Mouse (Mus musculus) forebrain, embryonic 12.5 days (tissue): ENCODE results near the gene Tmem30a. TPM values are rescaled to one million over a fixed set of nuclear protein-coding genes. Genes with fewer than 3 reads are reported as not detected.

Source experiments
- ATAC-seq: fragments of 200-750 bp; cut with Nextera tagmentation; 2 replicates; pipeline ENCODE4 v1.8.0; 2017; ENCODE audit warnings: moderate TSS enrichment; ENCODE audit not compliant: low FRiP score
- H3K27ac ChIP-seq: fragments of 300-500 bp; sonication (generic); 2 replicates; pipeline ENCODE4 v1.5.1; 2016; ENCODE audit warnings: mild to moderate bottlenecking
- H3K27me3 ChIP-seq: fragments of 300-500 bp; sonication (generic); 2 replicates; pipeline ENCODE4 v1.6.1; 2016; ENCODE audit warnings: mild to moderate bottlenecking
- H3K36me3 ChIP-seq: fragments of 300-500 bp; sonication (generic); replicated peaks from 2 replicates; pipeline ENCODE4 v1.6.1; 2016; ENCODE audit warnings: mild to moderate bottlenecking
- H3K4me1 ChIP-seq: fragments of 300-500 bp; sonication (generic); 2 replicates; pipeline ENCODE4 v1.6.1; 2016
- H3K4me2 ChIP-seq: fragments of 300-500 bp; sonication (generic); 2 replicates; pipeline ENCODE4 v1.6.1; 2016; ENCODE audit warnings: mild to moderate bottlenecking, moderate library complexity
- H3K4me3 ChIP-seq: fragments of 300-500 bp; sonication (generic); replicated peaks from 2 replicates; pipeline ENCODE4 v1.5.1; 2016; ENCODE audit warnings: mild to moderate bottlenecking
- H3K9ac ChIP-seq: fragments of 300-500 bp; sonication (generic); 2 replicates; pipeline ENCODE4 v1.6.1; 2016; ENCODE audit warnings: mild to moderate bottlenecking
- H3K9me3 ChIP-seq: fragments of 300-500 bp; sonication (generic); 2 replicates; pipeline ENCODE4 v1.6.1; 2016
- WGBS: fragments of 180-500 bp; shearing (Covaris S2); methylation state at CpG from one replicate; pipeline ENCODE4 v1.1.7; 2016; 5-methylcytosine and 5-hydroxymethylcytosine counted together
- polyA plus RNA-seq: library from polyadenylated mRNA; unstranded; fragments of >200 nt; fragmentation: Nextera tagmentation; extraction: Ambion mirVana; gene quantifications from 2 replicates; pipeline ENCODE4 v1.2.1, GENCODE M21; 2016

Gene Tmem30a
- 87.5 and 88.1 TPM in 2 replicates for polyA plus RNA-seq

DNA sequence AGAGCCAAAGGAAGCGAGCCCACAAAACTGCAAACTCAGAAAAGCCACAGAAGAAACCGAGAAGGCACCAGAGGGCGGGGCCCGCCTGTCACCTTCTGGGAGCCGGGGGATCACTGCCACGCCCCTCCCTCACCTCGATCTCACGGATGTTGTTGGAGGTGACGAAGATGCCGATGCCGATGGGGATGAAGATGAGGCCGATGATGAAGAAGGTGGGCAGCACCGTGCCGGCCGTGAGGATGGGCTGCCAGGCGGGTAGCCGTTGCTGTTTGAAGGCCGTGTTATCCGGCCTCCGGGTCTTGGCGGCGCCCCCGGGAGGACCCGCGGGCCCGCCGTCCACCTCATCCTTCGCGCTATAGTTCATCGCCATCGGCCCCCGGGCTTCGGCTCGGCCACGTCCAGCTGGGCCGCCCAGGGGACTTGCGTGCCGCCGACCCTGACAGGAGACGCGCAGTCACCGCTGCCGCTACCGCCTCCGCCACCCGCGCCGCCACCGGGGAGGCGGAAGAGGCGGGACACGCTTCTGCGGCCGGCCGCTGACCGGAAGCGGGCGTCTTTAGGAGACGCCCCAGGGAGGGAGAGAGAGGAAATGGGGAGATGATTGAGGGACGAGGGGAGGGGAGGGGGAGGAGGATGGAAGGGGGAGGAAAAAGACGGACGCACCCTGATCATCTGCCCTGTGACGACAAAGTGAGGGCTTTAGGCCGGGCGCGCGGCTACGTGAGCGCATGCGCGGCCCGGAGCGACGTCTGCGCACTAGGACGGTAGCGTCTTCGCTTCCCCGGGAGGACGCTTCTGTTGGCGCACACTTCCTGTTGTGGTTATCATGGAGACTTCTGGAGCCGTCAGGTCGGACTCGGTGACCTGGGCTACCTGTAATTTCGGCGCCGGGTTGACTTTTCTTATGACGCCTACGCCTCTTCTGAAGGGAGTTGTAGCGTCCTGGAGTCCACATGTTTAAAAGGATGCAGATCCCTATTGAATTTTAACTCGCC, at the start of gene Tmem30a:
Gene Tmem30a (minus strand): TSS at position 667 of the 995 bp plus-strand sequence.
- WGBS, result under 1% methylated on average over 89 of the region's 91 CpGs
- no peaks in the 10 kb centered on the region for H3K27me3 ChIP-seq
- H3K27ac ChIP-seq, result peak within 1 kb of the TSS; percentile 92
- H3K4me1 ChIP-seq, result peaks cover 20% of the 10 kb centered on the region
- peak; percentile 98 for ATAC-seq
- no peaks in the 10 kb centered on the region for H3K36me3 ChIP-seq
- peak within 1 kb of the TSS; percentile 92 for H3K4me3 ChIP-seq
- H3K9me3 ChIP-seq, result no peaks in the 10 kb centered on the region
- H3K4me2 ChIP-seq, result peak within 1 kb of the TSS; percentile 66
- H3K9ac ChIP-seq, result peak within 1 kb of the TSS; percentile 82

DNA sequence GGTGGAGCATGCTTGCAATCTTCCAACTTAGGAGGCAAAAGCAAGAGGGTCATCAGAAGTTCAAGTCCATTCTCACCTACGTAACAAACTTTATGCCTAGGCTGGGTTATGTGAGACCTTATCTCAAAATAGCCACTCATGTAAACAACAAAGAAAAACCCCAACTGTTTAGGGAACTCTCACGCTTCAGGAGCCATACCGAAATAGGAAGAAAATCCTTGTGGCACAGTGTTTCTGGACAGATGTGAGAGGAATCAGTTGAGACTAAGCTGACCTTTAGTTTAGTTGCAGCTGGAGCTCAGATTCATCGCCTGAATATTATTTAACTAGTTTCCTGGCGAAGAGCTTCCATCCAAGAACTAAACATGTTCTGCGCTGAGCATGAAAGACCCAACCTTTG, 49.3 kb upstream of the Tmem30a start:
- Histone ChIP-seq H3K27ac (no peak overlapping the region), H3K9ac (no peak overlapping the region), H3K4me1 (no peaks in the 10 kb centered on the region), H3K9me3 (no peaks in the 10 kb centered on the region), H3K4me3 (no peak overlapping the region), H3K27me3 (no peaks in the 10 kb centered on the region), H3K36me3 (no peaks in the 10 kb centered on the region), H3K4me2 (no peak overlapping the region)
- ATAC-seq, result no peak
- 89% methylated on average over 6 of the region's 6 CpGs for WGBS

DNA sequence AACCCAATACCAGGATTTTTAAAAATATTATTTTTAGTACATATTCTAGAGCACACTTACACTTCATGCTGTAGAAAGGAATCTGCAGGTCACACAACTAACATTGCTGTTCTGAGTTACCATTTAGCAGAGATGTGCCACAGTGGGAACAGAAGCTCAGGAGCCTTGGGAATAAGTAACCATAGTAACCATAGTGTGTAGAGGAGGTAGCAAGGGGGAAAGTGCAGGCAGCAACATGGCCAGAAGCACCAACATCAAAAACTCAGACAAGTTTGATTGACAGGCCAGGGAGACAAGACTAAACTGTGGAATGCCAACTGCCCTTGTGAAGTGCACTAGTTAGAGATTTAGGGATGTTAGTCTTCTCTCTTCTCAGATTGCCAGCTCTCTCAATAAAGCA, 48.7 kb upstream of the Tmem30a start:
- H3K9ac ChIP-seq, result no peak overlapping the region
- H3K27ac ChIP-seq, result no peak overlapping the region
- no peaks in the 10 kb centered on the region for H3K27me3 ChIP-seq
- 0 out of 2 replicates have a peak, but pooled peaks have one; percentile 23 for ATAC-seq
- H3K4me3 ChIP-seq, result no peak overlapping the region
- H3K4me1 ChIP-seq, result no peaks in the 10 kb centered on the region
- H3K4me2 ChIP-seq, result no peak overlapping the region
- no peaks in the 10 kb centered on the region for H3K36me3 ChIP-seq
- no peaks in the 10 kb centered on the region for H3K9me3 ChIP-seq

DNA sequence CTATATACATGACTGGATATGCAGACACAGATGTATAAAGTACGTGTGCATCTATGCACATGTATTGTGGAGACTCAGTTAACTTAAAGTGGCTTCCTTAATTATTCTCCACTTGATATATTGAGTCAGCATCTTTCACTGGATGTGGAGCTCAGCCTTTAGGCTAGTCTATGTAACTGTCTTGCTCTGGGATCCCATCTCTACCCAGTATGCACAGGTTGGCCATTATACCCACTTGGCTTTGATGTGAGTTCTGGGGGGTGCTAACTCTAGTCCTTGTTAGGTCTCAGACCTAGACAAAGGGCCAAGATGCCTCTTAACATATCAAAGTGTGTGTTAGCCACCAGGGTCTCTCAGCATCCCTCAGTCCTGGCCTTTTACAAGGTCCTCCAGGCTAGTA, 38.0 kb upstream of the Tmem30a start:
- ATAC-seq, result peak; percentile 33
- Histone ChIP-seq H3K4me2 (no peak overlapping the region), H3K27me3 (no peaks in the 10 kb centered on the region; the same call in 1 of the 2 replicates), H3K36me3 (no peaks in the 10 kb centered on the region), H3K4me1 (peaks cover 24% of the 10 kb centered on the region), H3K4me3 (no peak overlapping the region), H3K9me3 (no peaks in the 10 kb centered on the region), H3K9ac (no peak overlapping the region), H3K27ac (no peak overlapping the region)
- 69% methylated on average over 1 of the region's 1 CpGs for WGBS

DNA sequence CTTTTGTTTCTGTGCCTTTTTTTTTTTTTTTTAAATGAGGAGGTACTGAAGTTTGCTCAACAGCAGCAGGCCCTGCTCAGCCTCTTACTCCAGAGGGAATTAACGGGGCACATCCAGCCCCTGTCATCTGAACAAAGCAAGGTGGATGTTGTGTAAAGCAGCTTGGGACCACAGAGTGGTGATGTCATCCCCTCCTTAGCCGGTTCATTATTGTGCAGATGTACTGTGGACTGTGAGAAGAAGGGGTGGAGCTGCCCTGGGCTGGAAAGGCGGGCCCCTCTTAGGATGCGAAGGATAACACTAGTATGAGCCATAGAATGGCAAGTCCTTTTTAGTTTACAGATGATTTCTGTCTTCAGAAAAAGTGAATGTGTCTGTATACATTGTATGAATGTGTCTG, 37.6 kb upstream of the Tmem30a start:
- Histone ChIP-seq H3K4me1 (peaks cover 28% of the 10 kb centered on the region), H3K27ac (peak overlapping the region; percentile 82), H3K27me3 (no peaks in the 10 kb centered on the region; the same call in 1 of the 2 replicates), H3K4me3 (peak overlapping the region; percentile 37), H3K9me3 (no peaks in the 10 kb centered on the region), H3K4me2 (peak overlapping the region; percentile 54), H3K9ac (0 out of 2 replicates have a peak overlapping the region, but pooled peaks have one; percentile 56), H3K36me3 (no peaks in the 10 kb centered on the region)
- whole genome bisulfite sequencing, result 4% methylated on average over 4 of the region's 4 CpGs
- ATAC-seq, result peak; percentile 95

DNA sequence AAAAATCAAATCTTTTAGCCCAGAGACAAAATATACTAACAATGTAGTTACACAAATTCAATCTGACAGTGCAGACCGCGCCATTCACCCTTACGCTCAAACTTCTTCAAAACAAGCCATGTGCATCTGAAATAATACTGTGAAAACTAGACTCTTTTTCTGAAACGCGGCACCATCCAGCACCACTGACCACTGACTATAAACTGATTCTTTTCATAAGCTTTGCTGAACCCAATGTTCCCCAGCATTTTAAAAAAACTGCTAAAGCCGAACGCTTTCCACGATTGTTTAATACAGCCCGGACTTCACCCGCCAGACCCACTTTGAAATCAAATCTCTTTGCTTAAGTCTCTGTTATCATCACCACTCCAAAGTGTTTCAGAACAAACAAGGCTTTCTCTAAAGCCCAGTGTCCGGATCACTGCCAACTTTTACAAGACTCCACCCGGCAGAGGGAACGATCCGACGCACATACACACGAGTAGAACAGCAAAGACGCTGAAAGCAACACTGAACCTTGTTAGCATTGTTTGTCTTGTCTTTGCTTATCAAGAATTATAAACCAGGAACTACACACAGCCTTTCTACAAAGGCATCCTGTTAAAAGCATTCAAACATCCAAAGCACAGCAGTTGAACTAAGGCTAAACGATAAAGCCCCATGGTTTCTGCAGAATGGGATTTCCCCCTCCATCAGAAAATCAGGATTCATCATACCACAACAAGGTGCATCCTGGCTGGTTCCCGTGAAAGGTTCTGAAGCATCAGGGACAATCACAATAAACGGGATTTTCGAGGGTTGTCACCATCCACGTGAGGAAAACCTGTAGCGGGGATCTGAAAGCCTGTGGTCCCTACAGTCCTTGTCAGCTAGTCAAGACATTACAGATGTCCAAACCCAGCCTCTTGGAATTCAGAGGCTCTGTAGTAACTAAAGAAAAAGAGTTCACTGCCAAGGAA, 36.8 kb upstream of the Tmem30a start:
- Histone ChIP-seq H3K27me3 (no peaks in the 10 kb centered on the region; the same call in 1 of the 2 replicates), H3K4me2 (peak overlapping the region; percentile 54), H3K36me3 (no peaks in the 10 kb centered on the region), H3K9me3 (no peaks in the 10 kb centered on the region), H3K4me3 (peak overlapping the region; percentile 37), H3K9ac (peak overlapping the region; percentile 56), H3K4me1 (peaks cover 35% of the 10 kb centered on the region), H3K27ac (peak overlapping the region; percentile 82)
- WGBS, result 18% methylated on average over 23 of the region's 23 CpGs
- peak; percentile 37 for ATAC-seq

DNA sequence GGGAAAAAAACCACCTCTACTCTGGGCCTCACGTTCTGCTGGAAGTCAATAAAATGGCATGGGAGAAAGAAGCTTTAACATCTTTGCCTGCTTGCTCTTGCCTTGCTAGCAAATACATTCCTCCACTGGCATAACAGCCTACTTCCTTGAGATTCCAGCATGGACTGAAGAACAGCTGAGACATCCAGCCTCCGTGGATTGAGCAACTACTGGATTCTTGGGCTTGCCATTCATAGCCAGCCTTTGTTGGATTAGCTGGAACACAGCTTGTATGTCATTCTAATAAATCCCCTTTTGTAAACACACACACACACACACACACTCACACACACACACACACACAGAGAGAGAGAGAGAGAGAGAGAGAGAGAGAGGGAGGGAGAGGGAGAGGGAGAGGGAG, 33.8 kb upstream of the Tmem30a start:
- Histone ChIP-seq H3K4me3 (no peak overlapping the region), H3K4me2 (no peak overlapping the region), H3K4me1 (peaks cover 42% of the 10 kb centered on the region), H3K9me3 (no peaks in the 10 kb centered on the region), H3K27ac (no peak overlapping the region), H3K9ac (no peak overlapping the region), H3K27me3 (no peaks in the 10 kb centered on the region; the same call in 1 of the 2 replicates), H3K36me3 (no peaks in the 10 kb centered on the region)
- ATAC-seq, result no peak
- 31% methylated on average over 2 of the region's 2 CpGs for WGBS

DNA sequence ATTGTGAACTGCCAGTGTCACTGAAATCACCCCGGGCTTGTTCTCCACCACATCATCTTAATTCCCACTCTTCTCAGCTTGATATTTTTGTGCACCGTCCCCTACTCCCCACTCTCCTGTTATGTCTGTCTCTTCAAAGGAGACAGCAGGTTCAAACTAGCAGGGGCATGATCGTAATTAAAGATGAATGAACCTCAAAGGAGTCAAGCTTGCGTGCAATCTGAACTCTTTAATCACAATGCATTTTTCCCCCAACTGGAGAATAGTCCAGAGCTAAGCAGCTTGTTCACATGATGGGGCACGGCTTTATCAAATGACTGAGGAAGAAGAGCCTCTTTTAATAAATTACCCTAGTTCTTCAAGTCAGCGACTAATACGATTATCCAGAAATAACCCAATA, 32.2 kb upstream of the Tmem30a start:
- Histone ChIP-seq H3K9ac (no peak overlapping the region), H3K4me1 (peaks cover 32% of the 10 kb centered on the region)
- no peak for ATAC-seq

DNA sequence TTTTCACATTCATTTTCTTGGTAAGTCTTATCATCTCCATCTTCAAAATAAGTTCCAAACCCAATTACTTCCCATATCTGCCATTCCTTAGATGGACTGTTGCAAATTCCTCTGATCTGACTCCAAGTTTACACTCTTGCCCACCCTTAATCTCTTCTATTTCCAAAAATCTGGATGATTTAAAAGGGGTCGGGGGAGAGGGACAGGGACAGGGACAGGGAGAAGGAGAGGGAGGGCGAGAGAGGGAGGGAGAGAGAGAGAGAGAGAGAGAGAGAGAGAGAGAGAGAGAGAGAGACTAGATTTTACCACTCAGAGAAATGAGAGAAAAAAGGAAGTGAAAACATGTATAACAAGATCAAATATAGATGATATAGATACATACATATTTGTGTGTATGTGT, 30.5 kb upstream of the Tmem30a start:
- Histone ChIP-seq H3K27me3 (no peaks in the 10 kb centered on the region), H3K27ac (peak overlapping the region; percentile 60; the same call in 1 of the 2 replicates), H3K4me1 (peaks cover 20% of the 10 kb centered on the region), H3K9ac (no peak overlapping the region), H3K4me2 (no peak overlapping the region), H3K9me3 (peaks cover 4% of the 10 kb centered on the region; the same call in 1 of the 2 replicates), H3K4me3 (no peak overlapping the region), H3K36me3 (peaks cover 17% of the 10 kb centered on the region)
- ATAC-seq, result no peak
- 15% methylated on average over 2 of the region's 2 CpGs for WGBS

More for the DNA sequence above, 32.2 kb upstream of the Tmem30a start:
- Histone ChIP-seq H3K36me3 (0 out of 2 replicates have a peak, but pooled peaks cover under 1% of the 10 kb centered on the region), H3K9me3 (no peaks in the 10 kb centered on the region), H3K4me3 (no peak overlapping the region), H3K4me2 (no peak overlapping the region), H3K27me3 (no peaks in the 10 kb centered on the region), H3K27ac (no peak overlapping the region)
- 14% methylated on average over 7 of the region's 7 CpGs for WGBS

DNA sequence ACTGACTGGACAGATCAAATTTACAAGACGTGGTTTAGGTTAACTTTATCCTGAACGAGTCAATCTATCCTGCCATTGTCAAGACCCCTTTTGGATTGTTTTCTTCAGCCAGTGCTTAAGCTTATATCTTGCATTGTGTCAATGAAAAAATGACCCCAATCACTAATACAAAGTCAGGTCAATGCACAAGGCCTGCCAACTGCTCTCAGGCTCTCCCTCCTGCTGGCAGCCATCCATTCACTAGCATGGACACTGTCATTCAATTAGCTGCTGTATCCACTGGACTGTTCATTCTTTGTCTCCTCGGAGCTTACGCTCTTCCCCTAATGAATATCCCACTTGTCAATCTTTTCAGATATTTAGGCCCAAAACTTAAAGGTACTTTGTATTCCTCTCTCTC, 30.1 kb upstream of the Tmem30a start:
- Histone ChIP-seq H3K9me3 (peaks cover 8% of the 10 kb centered on the region; the same call in 1 of the 2 replicates), H3K27me3 (no peaks in the 10 kb centered on the region), H3K4me3 (no peak overlapping the region), H3K4me1 (peaks cover 18% of the 10 kb centered on the region), H3K36me3 (peaks cover 21% of the 10 kb centered on the region), H3K9ac (no peak overlapping the region), H3K27ac (no peak overlapping the region), H3K4me2 (no peak overlapping the region)
- peak; percentile 88 for ATAC-seq
- 14% methylated on average over 4 of the region's 4 CpGs for WGBS

DNA sequence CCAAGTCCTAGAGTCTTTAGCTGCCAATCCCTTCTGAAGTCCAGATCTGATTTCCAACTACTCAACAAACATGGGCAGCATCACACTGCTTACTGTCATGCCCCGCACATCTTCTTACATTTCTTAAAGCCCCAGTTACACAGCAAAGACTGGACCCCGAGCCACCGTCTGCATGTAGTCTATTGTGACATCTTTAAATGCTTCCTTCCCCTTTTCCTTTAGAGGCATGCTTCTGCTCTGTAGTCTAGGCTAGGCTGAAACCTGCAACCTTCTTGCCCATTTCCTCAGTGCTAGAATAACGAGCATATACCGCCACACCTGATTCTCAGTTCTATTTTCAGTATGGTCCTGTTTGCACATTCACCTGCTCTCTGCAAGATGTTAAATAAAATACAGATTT, 23.2 kb upstream of the Tmem30a start:
- no peaks in the 10 kb centered on the region for H3K27me3 ChIP-seq
- no peak overlapping the region for H3K27ac ChIP-seq
- no peak overlapping the region for H3K4me3 ChIP-seq
- no peak for ATAC-seq
- no peak overlapping the region for H3K4me2 ChIP-seq
- H3K36me3 ChIP-seq, result peaks cover 31% of the 10 kb centered on the region
- H3K9me3 ChIP-seq, result peaks cover 10% of the 10 kb centered on the region; the same call in 1 of the 2 replicates
- H3K9ac ChIP-seq, result no peak overlapping the region
- WGBS, result 91% methylated on average over 5 of the region's 5 CpGs
- no peaks in the 10 kb centered on the region for H3K4me1 ChIP-seq

DNA sequence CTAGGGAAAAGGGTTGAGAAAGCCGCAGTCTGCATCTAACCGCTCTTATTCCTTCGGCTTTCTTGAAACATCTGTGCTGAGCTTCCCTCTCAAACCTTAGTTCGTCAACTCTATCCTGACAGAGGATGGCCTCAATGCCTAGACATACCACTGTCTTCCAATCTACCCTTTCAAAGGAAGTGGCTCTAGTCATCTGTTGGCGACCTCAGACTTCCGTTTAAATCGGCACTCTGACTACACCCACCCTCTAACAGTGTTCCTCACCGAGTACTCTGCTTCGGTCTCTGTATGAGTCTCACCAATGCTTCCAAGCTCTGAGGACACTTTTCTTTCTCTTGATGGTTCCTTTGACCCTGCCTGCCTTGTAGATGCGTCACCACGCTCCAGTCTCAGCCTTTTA, 22.7 kb upstream of the Tmem30a start:
- no peak for ATAC-seq
- WGBS, result 95% methylated on average over 11 of the region's 11 CpGs
- H3K4me1 ChIP-seq, result no peaks in the 10 kb centered on the region
- H3K27me3 ChIP-seq, result no peaks in the 10 kb centered on the region
- peaks cover 10% of the 10 kb centered on the region; the same call in 1 of the 2 replicates for H3K9me3 ChIP-seq
- H3K27ac ChIP-seq, result no peak overlapping the region
- no peak overlapping the region for H3K9ac ChIP-seq
- peaks cover 31% of the 10 kb centered on the region for H3K36me3 ChIP-seq
- no peak overlapping the region for H3K4me3 ChIP-seq
- H3K4me2 ChIP-seq, result no peak overlapping the region
